Mouse (Mus musculus) left cerebral cortex, adult 2 months (tissue): ENCODE results near the gene Iffo2. TPM values are rescaled to one million over a fixed set of nuclear protein-coding genes. Genes with fewer than 3 reads are reported as not detected.
A peak's percentile ranks its signal among the peaks of the same experiment; 100 is the strongest.
"Not testable (repeated sequence)": the region's sequence is repeated elsewhere in the genome, so short reads cannot be mapped to it uniquely, and the experiment has no call there.

Experiments used
- DNase-seq, 2 experiments: peaks; one replicate each; pipeline ENCODE4 v3.0.0; 2021 to 2022; ENCODE audit warnings: low spot score in 2 of 2, mixed read lengths in 1 of 2; ENCODE audit errors: extremely low spot score in 1 of 2
- H3K27ac ChIP-seq: fragments of 200-600 bp; 2 replicates; pipeline ENCODE4 v1.8.1; 2022
- H3K4me3 ChIP-seq: fragments of 200-600 bp; 2 replicates; pipeline ENCODE4 v1.8.1; 2022
- CTCF ChIP-seq: fragments of 200-600 bp; IDR thresholded peaks from 2 replicates; pipeline ENCODE4 v1.8.1; 2022; ENCODE audit warnings: antibody characterized with exemption, mild to moderate bottlenecking, moderate library complexity
- intact Hi-C: fragments of 180-260 bp; cut with DNase I; formaldehyde crosslinking; loops from one replicate; pipeline ENCODE4 v1.15.1; 2025
- long read RNA-seq, 2 experiments: library from polyadenylated mRNA; stranded (forward); transcript quantifications; one replicate each; pipeline ENCODE4 v2.0.0; 2021; ENCODE audit warnings: borderline mapping rate in 2 of 2
- total RNA-seq, 2 experiments: library from RNA; stranded (reverse); gene quantifications; 2 replicates each; pipeline ENCODE4 v1.2.3; 2021

Iffo2 gene
- total RNA-seq, result 10 to 100 TPM; 18.8 to 20.0 TPM
- long read RNA-seq, experiment 1, result 0 reads
- long read RNA-seq, experiment 2, partial matches to known transcripts, result 0 of 4 reads
- long read RNA-seq, experiment 2, other reads (novel, unspliced or antisense), result 4 of 4 reads

DNA sequence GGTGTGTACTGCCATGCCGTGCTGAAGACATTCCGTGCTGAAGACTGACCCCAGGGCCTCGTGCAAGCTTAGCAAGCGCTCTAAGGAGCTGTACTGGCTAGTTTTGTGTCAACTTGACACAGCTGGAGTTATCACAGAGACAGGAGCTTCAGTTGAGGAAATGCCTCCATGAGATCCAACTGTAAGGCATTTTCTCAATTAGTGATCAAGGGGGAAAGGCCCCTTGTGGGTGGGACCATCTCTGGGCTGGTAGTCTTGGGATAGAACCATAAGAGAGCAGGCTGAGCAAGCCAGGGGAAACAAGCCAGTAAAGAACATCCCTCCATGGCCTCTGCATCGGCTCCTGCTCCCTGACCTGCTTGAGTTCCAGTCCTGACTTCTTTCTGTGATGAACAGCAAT lies at the start of gene Iffo2:
Iffo2 (plus strand) TSS at position 301 of the 400 bp plus-strand sequence.
- intact Hi-C loops, H3K27ac ChIP-seq: not testable (repeated sequence)

GRCm38 (mm10) chr4:139481400-139481799 lies 48.9 kb upstream of the Iffo2 start:
- intact Hi-C loops, result no loop called here
- DNase-seq, result no peak
- TF ChIP-seq CTCF, result no peak
- Histone ChIP-seq H3K27ac (no peak overlapping the region), H3K4me3 (no peak overlapping the region)

More for the DNA sequence above, at the start of gene Iffo2:
- DNase-seq, H3K4me3 ChIP-seq: not testable (repeated sequence)

GRCm38 (mm10) chr4:139483461-139484105 lies 46.8 kb upstream of the Iffo2 start:
- TF ChIP-seq CTCF, result no peak
- DNase-seq, result no peak
- intact Hi-C loops, result no loop called here

DNA sequence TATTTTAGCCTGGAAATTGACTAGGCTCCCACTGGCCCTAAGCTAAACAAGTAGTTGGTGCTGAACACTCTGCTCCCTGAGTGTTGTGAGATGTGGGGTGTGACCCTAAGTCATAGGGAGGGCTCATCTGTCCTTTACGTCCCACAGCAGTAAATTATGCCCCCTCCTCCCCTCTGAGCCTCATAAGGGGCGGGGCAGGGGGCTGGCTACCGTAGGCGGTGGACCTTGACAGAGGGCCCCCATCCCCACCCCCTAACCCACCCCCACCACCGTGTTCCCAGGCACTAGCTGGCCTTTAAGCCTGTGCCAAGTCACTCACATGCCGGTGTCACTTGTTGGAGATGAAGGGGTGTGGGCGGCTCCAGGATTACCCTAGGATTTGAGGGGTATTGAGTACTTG lies 45.9 kb upstream of the Iffo2 start:
- Histone ChIP-seq H3K4me3 (no peak overlapping the region), H3K27ac (no peak overlapping the region)
- intact Hi-C loops, result no loop called here
- no peak for TF ChIP-seq CTCF
- no peak for DNase-seq

More at GRCm38 (mm10) chr4:139483461-139484105, 46.8 kb upstream of the Iffo2 start:
- Histone ChIP-seq H3K4me3 (no peak overlapping the region), H3K27ac (no peak overlapping the region)

DNA sequence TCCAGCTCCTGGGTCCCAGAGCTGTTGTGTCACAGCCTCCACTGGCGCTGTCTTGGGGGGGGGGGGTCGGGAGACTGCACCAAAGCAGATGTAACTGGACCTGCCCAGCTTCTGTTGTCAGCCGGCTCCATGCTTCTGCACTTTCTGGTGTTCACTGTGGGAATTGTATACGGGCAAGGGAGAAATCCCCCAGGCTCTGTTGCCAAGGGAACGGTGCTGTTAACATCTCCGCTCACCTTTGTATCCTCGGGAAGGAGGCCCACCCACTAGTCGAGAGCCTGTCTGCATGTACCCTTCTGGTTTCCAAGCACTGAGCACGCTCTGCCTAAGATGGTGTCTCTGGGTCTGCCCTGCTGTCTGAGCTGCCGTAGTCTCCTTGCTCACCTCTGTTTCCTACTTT lies 43.3 kb upstream of the Iffo2 start:
- H3K27ac ChIP-seq, result no peak overlapping the region
- intact Hi-C loops, result no loop called here
- no peak for TF ChIP-seq CTCF
- no peak for DNase-seq
- H3K4me3 ChIP-seq, result no peak overlapping the region

GRCm38 (mm10) chr4:139488325-139488724 lies 42.0 kb upstream of the Iffo2 start:
- no peak for TF ChIP-seq CTCF
- no peak for DNase-seq
- intact Hi-C loops, result no loop called here
- Histone ChIP-seq H3K27ac (no peak overlapping the region), H3K4me3 (no peak overlapping the region)

GRCm38 (mm10) chr4:139489946-139490345 lies 40.4 kb upstream of the Iffo2 start:
- H3K27ac ChIP-seq, result no peak overlapping the region; the same call in 1 of the 2 replicates
- peak in 1 of 2 experiments; percentile 43 for DNase-seq
- intact Hi-C loops, result loop anchor here (5.0 kb wide), 1 partner anchor 82 kb away; no protein-coding TSS in a partner anchor
- no peak overlapping the region for H3K4me3 ChIP-seq
- no peak for TF ChIP-seq CTCF

GRCm38 (mm10) chr4:139490413-139491055 lies 39.8 kb upstream of the Iffo2 start:
- peak; percentile 47 to 56 for DNase-seq
- no peak for TF ChIP-seq CTCF
- peak overlapping the region; percentile 16 for H3K27ac ChIP-seq
- intact Hi-C loops, result loop anchor here (5.0 kb wide), 1 partner anchor 82 kb away; no protein-coding TSS in a partner anchor
- H3K4me3 ChIP-seq, result no peak overlapping the region

DNA sequence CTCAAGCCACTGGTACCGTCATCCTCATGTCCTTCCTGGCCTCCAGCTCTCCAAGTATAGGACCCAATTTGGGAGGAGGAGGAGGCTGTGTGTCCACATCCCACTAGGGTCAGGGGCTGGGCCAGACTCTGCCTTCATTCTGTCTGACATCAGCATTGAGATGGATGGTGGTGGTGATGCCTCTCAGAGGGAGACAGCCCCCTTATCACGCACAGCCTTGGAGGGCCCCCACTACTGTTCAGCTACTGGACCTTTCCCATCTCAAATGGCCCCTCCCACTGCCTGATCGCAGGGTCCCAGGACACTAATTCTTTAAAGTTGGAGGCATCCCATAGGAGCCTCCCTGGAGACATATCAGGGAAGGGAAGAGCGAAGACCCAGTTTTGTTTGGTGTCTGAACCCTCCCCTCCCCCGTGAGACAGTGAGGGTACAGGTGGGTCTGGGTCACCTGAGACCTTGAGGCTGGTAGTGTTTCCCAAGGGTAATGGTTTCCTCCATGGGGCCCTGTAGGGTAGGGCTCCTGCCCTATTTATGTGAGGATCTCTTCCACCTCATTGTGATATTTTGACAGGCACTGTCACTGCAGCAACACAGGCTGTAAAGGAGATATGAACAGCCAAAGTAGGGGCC lies 38.7 kb upstream of the Iffo2 start:
- no peak for DNase-seq
- Histone ChIP-seq H3K27ac (no peak overlapping the region), H3K4me3 (no peak overlapping the region)
- TF ChIP-seq CTCF, result no peak
- intact Hi-C loops, result loop anchor here (5.0 kb wide), 1 partner anchor 81 kb away; no protein-coding TSS in a partner anchor

- intact Hi-C loops, result loop anchor here (5.0 kb wide), 1 partner anchor 80 kb away; no protein-coding TSS in a partner anchor
- TF ChIP-seq CTCF, result no peak
- Histone ChIP-seq H3K27ac (no peak overlapping the region), H3K4me3 (no peak overlapping the region)
- DNase-seq, result no peak
Observed at GRCm38 (mm10) chr4:139492258-139492833, 38.0 kb upstream of the Iffo2 start.

DNA sequence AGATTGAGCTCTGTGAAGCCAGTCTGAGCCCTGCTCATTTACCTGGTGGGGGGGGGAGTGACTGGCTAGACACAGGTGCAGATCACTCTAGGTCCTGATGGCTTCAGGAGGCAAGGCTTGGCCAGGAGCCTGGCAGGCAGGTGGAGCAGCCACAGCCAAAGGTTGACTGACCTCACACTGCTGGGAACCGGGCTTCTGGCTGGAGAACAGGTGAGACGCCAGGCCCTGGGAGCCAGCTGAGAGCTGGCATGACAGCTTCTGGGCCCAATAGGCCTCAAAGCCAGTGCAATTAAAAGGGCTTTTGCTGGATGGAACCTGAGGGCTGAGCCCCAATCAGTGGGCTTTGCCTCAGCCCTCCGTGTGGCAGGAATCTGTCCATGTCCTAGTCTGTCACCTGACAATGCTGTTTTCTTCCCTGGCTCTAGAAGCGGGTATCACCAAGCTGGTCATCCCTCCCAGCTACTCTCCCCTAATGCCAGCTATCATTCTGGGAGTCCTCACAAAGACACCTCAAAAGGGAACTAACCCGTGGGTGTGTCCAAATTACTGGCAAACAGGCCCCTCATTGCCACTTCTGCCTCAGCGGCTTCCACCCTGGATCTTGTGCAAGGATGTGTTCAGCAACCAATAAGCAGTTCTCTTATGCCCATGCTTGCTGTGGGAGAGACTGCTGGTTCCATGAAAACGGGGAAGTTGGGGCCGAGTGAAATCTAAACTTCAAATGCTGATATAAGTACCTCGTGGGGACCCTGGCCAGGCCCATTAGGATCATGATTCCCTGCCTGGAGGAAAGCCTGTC lies 36.9 kb upstream of the Iffo2 start:
- no peak overlapping the region for H3K27ac ChIP-seq
- H3K4me3 ChIP-seq, result no peak overlapping the region
- TF ChIP-seq CTCF, result no peak
- DNase-seq, result no peak
- intact Hi-C loops, result loop anchor here (5.0 kb wide), 1 partner anchor 79 kb away; no protein-coding TSS in a partner anchor
